Mouse (Mus musculus) right cerebral cortex, adult 18-20 months (tissue): Measurements from ENCODE around the gene Rgp1.
"Not testable (repeated sequence)": the region's sequence is repeated elsewhere in the genome, so short reads cannot be mapped to it uniquely, and the experiment has no call there.

Source experiments
- DNase-seq: peaks from one replicate; pipeline ENCODE4 v3.0.0; 2022; ENCODE audit warnings: mixed read lengths

Gene Rgp1

GRCm38 (mm10) chr4:43578376-43579204, at the start of gene Rgp1, which contains the start of gene Gba2:
Gene Rgp1 (plus strand): TSS chr4:43578715.
Gene Gba2 (minus strand): TSS chr4:43578873.
- peak; percentile 91 for DNase-seq

GRCm38 (mm10) chr4:43530081-43530501, 48.4 kb upstream of the Rgp1 start:
- no peak for DNase-seq

- peak; percentile 77 for DNase-seq
Measured at GRCm38 (mm10) chr4:43530581-43530980, 47.9 kb upstream of the Rgp1 start.

GRCm38 (mm10) chr4:43533270-43533669, 45.2 kb upstream of the Rgp1 start:
- DNase-seq = no peak

GRCm38 (mm10) chr4:43535628-43536027, 42.9 kb upstream of the Rgp1 start:
- no peak for DNase-seq

GRCm38 (mm10) chr4:43536031-43536430, 42.5 kb upstream of the Rgp1 start:
- no peak for DNase-seq

- DNase-seq = no peak
Measured at GRCm38 (mm10) chr4:43542044-43542443, 36.5 kb upstream of the Rgp1 start.

- DNase-seq = no peak
Measured at GRCm38 (mm10) chr4:43546375-43547047, 32.0 kb upstream of the Rgp1 start.

GRCm38 (mm10) chr4:43547160-43547559, 31.4 kb upstream of the Rgp1 start:
- DNase-seq = no peak

- DNase-seq = no peak
Measured at GRCm38 (mm10) chr4:43549055-43549454, 29.5 kb upstream of the Rgp1 start.

GRCm38 (mm10) chr4:43551854-43552253, 26.7 kb upstream of the Rgp1 start:
- not testable (repeated sequence) for DNase-seq

- peak; percentile 86 for DNase-seq
Measured at GRCm38 (mm10) chr4:43552437-43552836, 26.1 kb upstream of the Rgp1 start.

- DNase-seq = no peak
Measured at GRCm38 (mm10) chr4:43553891-43554290, 24.6 kb upstream of the Rgp1 start.

GRCm38 (mm10) chr4:43555926-43556325, 22.6 kb upstream of the Rgp1 start:
- no peak for DNase-seq

- no peak for DNase-seq
Measured at GRCm38 (mm10) chr4:43558028-43558630, 20.4 kb upstream of the Rgp1 start.

- no peak for DNase-seq
Measured at GRCm38 (mm10) chr4:43558631-43559356, 19.7 kb upstream of the Rgp1 start.

GRCm38 (mm10) chr4:43559519-43560242, 18.8 kb upstream of the Rgp1 start:
- DNase-seq = no peak

GRCm38 (mm10) chr4:43560243-43560611, 18.3 kb upstream of the Rgp1 start:
- no peak for DNase-seq

- no peak for DNase-seq
Measured at GRCm38 (mm10) chr4:43560976-43561375, 17.5 kb upstream of the Rgp1 start.

GRCm38 (mm10) chr4:43561436-43561996, 17.0 kb upstream of the Rgp1 start:
- DNase-seq = no peak

GRCm38 (mm10) chr4:43561997-43562768, 16.3 kb upstream of the Rgp1 start, which contains the start of the genes Creb3 and Tln1:
Gene Creb3 (plus strand): TSS chr4:43562332.
Gene Tln1 (minus strand): TSS chr4:43562691.
- peak; percentile 97 for DNase-seq
